Mouse (Mus musculus) C2C12 (cell line): ENCODE data around the gene Sbk1.

Experiments used
- CEBPB ChIP-seq: IDR thresholded peaks from one replicate; pipeline ENCODE4 v1.6.1; 2011; ENCODE audit warnings: low read depth, mild to moderate bottlenecking, control low read depth, moderate library complexity
- CTCF ChIP-seq: IDR thresholded peaks from one replicate; pipeline ENCODE4 v1.5.1; 2011; ENCODE audit not compliant: control insufficient read depth, insufficient read depth, insufficient read length
- FOSL1 ChIP-seq: IDR thresholded peaks from one replicate; pipeline ENCODE4 v1.8.0; 2011; ENCODE audit warnings: mild to moderate bottlenecking, low read length; ENCODE audit not compliant: poor library complexity, insufficient read depth, severe bottlenecking
- MAX ChIP-seq: IDR thresholded peaks from one replicate; pipeline ENCODE4 v1.6.1; 2011; ENCODE audit warnings: mild to moderate bottlenecking, control low read depth
- MYOG ChIP-seq: IDR thresholded peaks from one replicate; pipeline ENCODE4 v1.6.1; 2011; ENCODE audit not compliant: control insufficient read depth, insufficient read length; ENCODE audit errors: extremely low read depth
- USF1 ChIP-seq: IDR thresholded peaks from one replicate; pipeline ENCODE4 v1.6.1; 2011; ENCODE audit warnings: low read depth, mild to moderate bottlenecking, control low read depth, moderate library complexity

DNA sequence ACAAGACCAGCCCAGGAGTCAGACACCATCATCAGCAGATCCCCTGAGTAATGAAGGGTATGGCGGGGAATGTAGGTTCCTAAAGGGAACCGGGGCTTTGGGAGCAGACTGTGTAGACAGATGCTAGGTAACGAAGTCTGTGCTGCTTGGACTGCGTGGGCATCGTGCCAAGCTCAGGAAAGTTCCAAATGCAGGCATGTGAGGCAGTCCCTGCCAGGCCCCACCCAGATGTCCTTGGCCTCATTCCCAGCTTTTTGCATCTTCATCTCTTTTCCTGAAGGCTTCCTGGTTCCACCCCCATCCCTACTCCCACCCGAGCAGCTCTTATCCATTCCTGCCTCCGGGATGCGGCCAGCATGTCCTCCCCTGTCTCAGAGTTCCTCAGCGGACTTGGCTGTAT is 6.5 kb upstream of the Sbk1 start:
- no peak for TF ChIP-seq MAX
- no peak for TF ChIP-seq CTCF
- TF ChIP-seq CEBPB = no peak
- no peak for TF ChIP-seq MYOG
- no peak for TF ChIP-seq USF1
- no peak for TF ChIP-seq FOSL1
